Mouse (Mus musculus): ENCODE measurements around the gene Susd4. TPM values are rescaled to one million over a fixed set of nuclear protein-coding genes. Genes with fewer than 3 reads are reported as not detected.
A peak's percentile ranks its signal among the peaks of the same experiment; 100 is the strongest.

Susd4 gene
- polyA plus RNA-seq, 1 experiment from 2014 or later = 19.3 TPM

DNA sequence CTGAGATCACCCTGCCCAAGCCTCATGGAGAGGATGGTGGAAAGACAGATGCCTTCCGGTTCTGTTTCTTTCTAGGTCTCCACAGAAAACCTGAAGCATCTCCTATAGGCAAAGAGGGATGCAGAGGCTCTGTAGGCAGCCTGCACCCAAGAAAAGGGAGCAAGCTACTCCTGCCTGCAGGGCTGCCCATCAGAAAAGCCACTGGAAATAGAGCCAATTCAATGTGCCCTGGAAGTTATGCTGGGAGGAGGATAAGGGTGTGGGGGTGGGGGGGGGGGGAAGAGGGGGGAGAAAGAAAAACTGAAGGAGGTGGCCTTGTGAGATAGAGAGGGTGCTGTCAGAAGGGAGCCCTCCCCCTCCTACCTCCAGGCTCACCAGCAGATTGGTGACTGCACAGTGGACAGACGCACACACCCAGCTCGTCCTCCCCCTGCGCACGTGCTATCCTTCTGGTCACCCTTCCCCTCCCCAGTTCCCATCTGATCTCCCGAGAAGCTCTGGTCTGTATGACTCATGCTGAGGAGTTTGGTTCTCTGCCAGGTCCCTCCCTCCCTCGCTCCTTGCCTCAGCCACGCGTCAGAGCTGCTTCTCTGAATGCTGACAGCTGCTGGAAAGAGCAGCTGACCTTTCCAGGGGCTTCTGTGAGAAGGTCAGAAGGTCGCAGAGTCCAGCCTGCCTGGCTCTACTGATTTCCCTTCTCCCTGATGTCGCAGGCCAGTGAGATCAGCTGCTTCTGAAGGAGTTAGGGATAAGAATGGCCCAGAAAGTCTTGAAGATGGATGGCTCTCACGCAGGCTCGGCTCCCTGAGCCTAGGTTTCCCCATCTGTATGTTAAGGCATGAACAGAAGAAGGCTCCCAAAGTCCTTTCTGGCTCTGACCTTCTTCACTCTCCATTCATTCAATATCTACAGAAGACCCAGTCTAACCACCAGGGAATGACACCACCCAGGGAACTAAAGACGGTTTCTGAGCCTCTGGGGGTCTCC is 144.7 kb downstream of the Susd4 start:
- no peaks in the 10 kb centered on the region; the same call in 1 of the 2 replicates for H3K27me3 ChIP-seq
- no peak overlapping the region for H3K4me3 ChIP-seq (replicated peaks)
- peaks cover 16% of the 10 kb centered on the region for H3K4me1 ChIP-seq
- no peaks in the 10 kb centered on the region for H3K9me3 ChIP-seq
- H3K27ac ChIP-seq = 0 out of 2 replicates have a peak overlapping the region, but pooled peaks have one; percentile 42
- WGBS = 21% methylated on average over 14 of the region's 14 CpGs
- 0 out of 2 replicates have a peak overlapping the region, but pooled peaks have one; percentile 6 for H3K4me2 ChIP-seq
- no peak overlapping the region for H3K9ac ChIP-seq
- no peaks in the 10 kb centered on the region for H3K36me3 ChIP-seq (replicated peaks)
- ATAC-seq (ENCODE audit: low FRiP score) = peak; percentile 86

DNA sequence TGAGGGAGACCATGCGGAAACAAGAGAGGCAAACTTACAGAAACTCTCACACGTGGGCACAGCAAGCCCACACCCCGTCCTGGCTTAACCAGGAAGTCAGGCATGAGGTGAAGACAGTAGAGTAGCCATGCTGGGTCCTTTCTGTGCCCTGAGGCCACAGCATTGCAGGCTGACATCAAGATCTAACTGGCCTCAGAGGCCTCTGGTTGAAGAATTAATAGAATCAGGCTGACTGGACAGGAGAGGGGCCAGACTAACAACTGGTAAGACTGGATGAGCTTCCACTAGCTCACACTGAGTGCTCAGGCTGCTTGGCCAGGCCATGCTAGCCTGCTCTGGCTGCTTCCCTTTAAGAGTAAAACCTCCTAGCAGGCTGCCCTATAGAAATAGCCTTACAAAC is 145.4 kb downstream of the Susd4 start:
- ATAC-seq (ENCODE audit: low FRiP score) = no peak
- 45% methylated on average over 3 of the region's 3 CpGs for WGBS
- Histone ChIP-seq H3K4me1 (peaks cover 16% of the 10 kb centered on the region), H3K9ac (no peak overlapping the region), H3K27me3 (no peaks in the 10 kb centered on the region; the same call in 1 of the 2 replicates), H3K27ac (0 out of 2 replicates have a peak overlapping the region, but pooled peaks have one; percentile 42), H3K9me3 (no peaks in the 10 kb centered on the region), H3K36me3 (replicated peaks) (no peaks in the 10 kb centered on the region), H3K4me3 (replicated peaks) (no peak overlapping the region), H3K4me2 (no peak overlapping the region)

DNA sequence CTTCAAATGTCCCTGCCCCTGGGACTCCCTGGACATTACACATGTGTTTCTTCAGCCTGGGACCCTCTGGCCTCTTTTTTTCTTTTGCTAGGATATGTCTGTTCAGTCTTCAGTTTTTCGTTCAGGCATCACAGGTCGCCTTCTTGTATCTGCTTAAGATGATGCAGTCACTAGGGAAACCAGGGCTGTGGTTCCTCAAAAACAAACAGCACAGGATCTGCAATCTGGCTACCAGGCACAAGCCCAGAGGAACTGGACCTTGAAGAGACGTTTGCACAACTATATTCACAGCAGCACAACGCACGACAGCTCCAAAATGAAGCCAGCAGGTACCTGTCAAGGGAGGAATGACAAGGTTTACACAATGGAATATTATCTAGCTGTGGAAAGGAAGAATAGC is 145.9 kb downstream of the Susd4 start:
- H3K4me1 ChIP-seq = peaks cover 16% of the 10 kb centered on the region
- no peaks in the 10 kb centered on the region; the same call in 1 of the 2 replicates for H3K27me3 ChIP-seq
- no peaks in the 10 kb centered on the region for H3K36me3 ChIP-seq (replicated peaks)
- H3K9me3 ChIP-seq = no peaks in the 10 kb centered on the region
- 88% methylated on average over 5 of the region's 5 CpGs for whole genome bisulfite sequencing
- no peak overlapping the region for H3K4me2 ChIP-seq
- H3K4me3 ChIP-seq (replicated peaks) = no peak overlapping the region
- no peak overlapping the region for H3K27ac ChIP-seq
- no peak overlapping the region for H3K9ac ChIP-seq
- ATAC-seq (ENCODE audit: low FRiP score) = no peak

DNA sequence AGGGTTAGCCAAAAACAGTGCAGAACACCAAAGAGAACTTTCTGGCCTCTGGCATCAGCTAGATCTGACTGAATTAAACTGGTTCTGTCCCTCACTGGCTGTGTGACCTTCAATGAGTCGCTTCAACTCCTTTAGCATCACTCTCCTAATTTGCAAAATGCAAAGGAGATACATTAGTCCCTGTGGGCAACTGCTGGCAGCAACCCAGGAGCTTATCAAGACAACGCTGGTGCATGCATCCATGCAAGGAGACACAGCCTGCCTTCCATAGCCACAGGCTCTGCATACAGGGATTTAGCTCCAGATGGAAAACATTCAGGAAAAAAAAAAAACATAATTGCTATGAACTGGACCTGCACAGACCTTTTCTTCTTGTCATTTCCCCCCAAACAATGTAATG is 148.9 kb downstream of the Susd4 start:
- no peak for ATAC-seq (ENCODE audit: low FRiP score)
- Histone ChIP-seq H3K4me2 (no peak overlapping the region), H3K4me1 (peaks cover 16% of the 10 kb centered on the region), H3K36me3 (replicated peaks) (no peaks in the 10 kb centered on the region), H3K4me3 (replicated peaks) (no peak overlapping the region), H3K9me3 (no peaks in the 10 kb centered on the region), H3K27me3 (no peaks in the 10 kb centered on the region; the same call in 1 of the 2 replicates), H3K9ac (no peak overlapping the region), H3K27ac (no peak overlapping the region)
- 74% methylated on average over 2 of the region's 2 CpGs for WGBS

DNA sequence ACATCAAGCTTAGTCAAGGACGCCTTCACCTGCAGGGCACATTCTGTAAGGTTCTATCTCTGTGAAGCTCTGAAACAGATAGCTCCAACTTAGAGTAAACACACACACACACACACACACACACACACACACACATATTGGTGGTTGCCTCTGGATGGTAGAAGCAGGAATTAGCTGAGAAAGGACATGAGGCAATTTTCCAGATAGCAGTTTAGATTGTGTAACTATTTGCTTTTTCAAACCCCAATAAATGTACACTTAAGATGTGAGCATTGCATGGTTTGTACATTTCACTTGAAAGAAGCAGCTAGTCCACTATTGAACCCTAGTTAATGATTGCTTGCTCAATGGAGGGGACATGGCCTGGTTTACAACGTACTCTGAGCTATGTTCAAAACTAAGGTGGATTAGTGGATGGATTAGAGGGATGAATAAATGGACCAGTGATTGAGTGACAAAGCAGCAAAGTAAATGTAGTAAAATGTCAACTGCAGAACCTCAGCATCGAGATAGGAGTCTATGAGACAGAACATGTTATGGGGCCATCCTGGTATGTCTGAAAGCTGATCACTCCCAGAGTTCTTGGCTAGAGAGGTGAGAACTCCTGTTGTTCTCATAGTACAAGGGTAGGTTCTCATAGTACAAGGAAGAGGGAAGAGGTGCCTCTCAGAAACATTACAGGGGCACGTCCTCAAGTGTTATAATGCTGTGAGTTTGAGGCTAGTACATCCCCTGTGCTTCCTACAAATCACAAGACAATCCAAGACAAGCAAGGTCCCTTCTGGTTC is 150.7 kb downstream of the Susd4 start:
- no peak overlapping the region for H3K4me2 ChIP-seq
- H3K9ac ChIP-seq = no peak overlapping the region
- no peaks in the 10 kb centered on the region for H3K36me3 ChIP-seq (replicated peaks)
- no peaks in the 10 kb centered on the region; the same call in 1 of the 2 replicates for H3K27me3 ChIP-seq
- WGBS = 86% methylated on average over 4 of the region's 4 CpGs
- H3K27ac ChIP-seq = no peak overlapping the region
- no peak for ATAC-seq (ENCODE audit: low FRiP score)
- peaks cover 11% of the 10 kb centered on the region for H3K4me1 ChIP-seq
- no peaks in the 10 kb centered on the region for H3K9me3 ChIP-seq
- H3K4me3 ChIP-seq (replicated peaks) = no peak overlapping the region

DNA sequence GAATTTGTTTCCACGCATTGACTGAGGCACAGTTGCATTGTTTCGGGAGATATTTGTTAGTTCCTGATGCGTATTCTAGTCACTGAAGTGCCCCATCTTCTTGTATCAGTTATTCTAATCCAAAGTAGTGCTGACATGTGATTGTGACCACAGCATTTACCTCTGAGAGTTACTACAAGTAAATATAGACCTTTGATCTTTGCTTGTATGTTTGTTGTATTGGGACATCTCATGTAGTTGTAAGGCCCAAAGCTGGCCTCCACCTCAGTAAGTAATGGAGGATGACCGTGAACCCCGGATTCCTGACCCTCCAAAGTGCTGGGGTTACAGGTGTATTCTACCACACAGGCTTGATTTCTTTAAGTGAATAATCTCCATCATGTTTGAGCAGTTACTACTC is 152.5 kb downstream of the Susd4 start:
- 96% methylated on average over 5 of the region's 5 CpGs for WGBS
- no peaks in the 10 kb centered on the region for H3K9me3 ChIP-seq
- H3K27ac ChIP-seq = no peak overlapping the region
- H3K36me3 ChIP-seq (replicated peaks) = no peaks in the 10 kb centered on the region
- ATAC-seq (ENCODE audit: low FRiP score) = no peak
- peaks cover 16% of the 10 kb centered on the region for H3K4me1 ChIP-seq
- no peak overlapping the region for H3K9ac ChIP-seq
- no peak overlapping the region for H3K4me2 ChIP-seq
- no peaks in the 10 kb centered on the region for H3K27me3 ChIP-seq
- H3K4me3 ChIP-seq (replicated peaks) = no peak overlapping the region

DNA sequence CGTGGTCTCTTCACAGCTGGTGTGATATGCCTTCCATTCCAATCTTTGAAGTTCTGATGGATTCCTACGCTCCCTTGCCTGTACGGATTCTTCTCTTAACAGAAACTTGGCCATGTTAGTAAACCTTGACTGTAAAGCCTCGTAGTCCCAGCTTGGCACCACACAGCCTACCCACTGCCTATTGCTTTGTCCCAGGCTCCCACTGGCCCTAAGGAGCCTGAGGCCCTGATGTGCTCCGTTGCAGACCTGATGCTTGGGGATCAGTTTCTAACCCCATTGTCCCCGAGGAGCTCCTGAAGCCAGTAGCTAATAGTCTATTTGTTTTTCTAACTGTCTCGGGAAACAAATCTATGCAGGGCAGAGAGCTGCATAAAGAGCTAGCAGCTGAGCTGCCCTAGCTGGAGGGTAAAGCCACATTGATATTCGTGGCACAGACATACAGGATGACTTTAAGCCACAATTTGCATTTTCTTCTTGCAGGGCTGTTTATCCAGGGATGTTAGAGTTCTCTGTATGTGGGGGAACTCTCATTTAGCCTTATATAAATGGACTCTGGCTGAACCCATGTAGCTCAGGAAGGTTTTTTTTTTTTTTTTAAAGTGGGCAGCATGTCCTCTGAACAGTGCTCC is 155.2 kb downstream of the Susd4 start:
- no peaks in the 10 kb centered on the region for H3K36me3 ChIP-seq (replicated peaks)
- H3K9me3 ChIP-seq = no peaks in the 10 kb centered on the region
- H3K4me2 ChIP-seq = no peak overlapping the region
- H3K4me3 ChIP-seq (replicated peaks) = no peak overlapping the region
- H3K27me3 ChIP-seq = no peaks in the 10 kb centered on the region
- peak overlapping the region; percentile 57 for H3K27ac ChIP-seq
- H3K4me1 ChIP-seq = peaks cover 25% of the 10 kb centered on the region
- ATAC-seq (ENCODE audit: low FRiP score) = 0 out of 2 replicates have a peak, but pooled peaks have one; percentile 27
- H3K9ac ChIP-seq = no peak overlapping the region
- WGBS = 33% methylated on average over 8 of the region's 8 CpGs

DNA sequence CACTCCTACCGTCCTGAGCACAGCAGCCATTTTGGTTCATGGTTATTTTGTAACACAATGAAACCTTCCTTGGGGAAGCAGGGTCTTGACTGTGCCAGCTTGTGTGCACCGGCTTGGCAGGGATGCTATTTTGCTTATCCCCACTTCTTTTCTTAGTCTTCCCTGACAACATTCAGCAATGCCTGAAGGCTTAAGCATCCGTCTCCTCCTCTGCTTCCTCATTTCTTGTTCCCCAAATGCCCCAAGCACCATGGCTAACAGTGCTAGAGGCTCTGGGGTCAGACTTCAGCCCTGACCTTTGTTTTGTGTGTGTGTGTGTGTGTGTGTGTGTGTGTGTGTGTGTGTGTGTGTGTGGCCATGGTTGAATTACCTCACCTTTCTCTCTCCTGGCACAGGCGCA is 159.2 kb downstream of the Susd4 start:
- Histone ChIP-seq H3K4me3 (replicated peaks) (no peak overlapping the region), H3K36me3 (replicated peaks) (no peaks in the 10 kb centered on the region), H3K27me3 (no peaks in the 10 kb centered on the region), H3K27ac (no peak overlapping the region), H3K9me3 (no peaks in the 10 kb centered on the region), H3K4me2 (no peak overlapping the region), H3K9ac (no peak overlapping the region), H3K4me1 (peaks cover 25% of the 10 kb centered on the region)
- WGBS = 64% methylated on average over 4 of the region's 4 CpGs
- no peak for ATAC-seq (ENCODE audit: low FRiP score)

DNA sequence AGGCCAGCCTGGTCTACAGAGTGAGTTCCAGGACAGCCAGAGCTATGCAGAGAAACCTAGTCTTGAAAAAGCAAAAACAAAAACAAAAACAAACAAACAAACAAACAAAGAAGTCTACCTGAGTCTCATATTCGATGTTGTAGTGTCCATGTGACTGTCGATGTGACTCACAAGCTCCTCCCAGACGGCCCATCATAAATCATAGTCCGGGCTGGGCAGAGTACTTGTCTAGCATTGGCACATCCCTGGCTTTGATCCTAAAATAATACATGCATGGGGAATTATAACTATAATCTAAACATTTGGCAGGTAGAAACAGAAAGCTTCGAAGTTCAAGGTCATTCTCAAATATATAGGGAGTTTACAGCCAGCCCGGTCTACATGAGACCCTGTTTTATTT is 162.8 kb downstream of the Susd4 start:
- 90% methylated on average over 6 of the region's 6 CpGs for WGBS
- ATAC-seq (ENCODE audit: low FRiP score) = no peak
- Histone ChIP-seq H3K27me3 (no peaks in the 10 kb centered on the region), H3K9ac (no peak overlapping the region), H3K4me3 (replicated peaks) (no peak overlapping the region), H3K27ac (no peak overlapping the region), H3K4me1 (peaks cover 8% of the 10 kb centered on the region; the same call in 1 of the 2 replicates), H3K36me3 (replicated peaks) (no peaks in the 10 kb centered on the region), H3K9me3 (no peaks in the 10 kb centered on the region), H3K4me2 (no peak overlapping the region)

DNA sequence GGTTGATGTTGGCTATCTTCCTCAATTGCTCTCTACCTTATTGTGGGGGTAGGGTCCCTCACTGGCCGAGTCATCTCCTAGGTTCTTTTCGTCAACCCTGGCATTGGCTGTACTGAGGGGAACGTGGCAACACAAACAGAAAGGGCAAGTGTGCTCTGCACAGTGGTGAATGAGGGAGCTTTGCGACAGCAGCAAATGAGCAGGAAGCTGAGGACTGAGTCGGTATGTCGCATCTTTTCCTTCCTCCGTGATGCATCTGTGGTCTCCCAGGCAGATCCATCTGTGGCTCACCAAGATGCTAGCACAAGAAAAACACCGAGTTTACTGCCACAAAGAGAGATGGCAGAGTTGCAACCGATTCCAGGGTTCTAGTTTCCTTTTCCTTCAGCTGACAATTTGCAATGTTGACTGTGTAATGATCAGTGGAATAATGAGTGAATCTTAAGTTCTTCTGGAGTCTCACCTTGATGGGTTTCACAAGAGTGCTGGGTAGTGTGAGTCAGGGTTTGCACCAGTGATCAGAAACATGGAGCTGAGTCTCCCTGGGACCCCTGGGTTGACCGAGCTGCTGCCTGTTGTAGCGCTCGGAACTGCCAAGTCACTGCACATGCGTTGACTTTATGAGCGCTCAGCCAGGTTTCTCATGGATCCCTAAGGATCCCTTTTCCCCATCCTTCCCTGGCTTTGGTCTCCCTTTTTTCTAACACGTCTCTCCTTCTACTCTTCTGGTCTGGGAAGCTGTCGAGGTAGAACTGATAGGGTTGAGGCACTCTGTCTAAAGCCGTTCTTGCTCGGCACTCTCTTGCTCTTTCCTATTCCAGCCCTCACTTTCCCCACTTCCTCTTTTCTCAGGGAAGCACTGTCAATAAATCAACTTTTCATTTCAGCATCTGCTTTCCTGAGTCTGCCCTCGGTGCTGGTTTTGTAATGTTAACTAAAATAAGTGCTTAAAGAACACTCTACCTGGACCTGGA is 164.5 kb downstream of the Susd4 start:
- Histone ChIP-seq H3K27me3 (no peaks in the 10 kb centered on the region), H3K9me3 (no peaks in the 10 kb centered on the region)
- WGBS = 87% methylated on average over 19 of the region's 19 CpGs

DNA sequence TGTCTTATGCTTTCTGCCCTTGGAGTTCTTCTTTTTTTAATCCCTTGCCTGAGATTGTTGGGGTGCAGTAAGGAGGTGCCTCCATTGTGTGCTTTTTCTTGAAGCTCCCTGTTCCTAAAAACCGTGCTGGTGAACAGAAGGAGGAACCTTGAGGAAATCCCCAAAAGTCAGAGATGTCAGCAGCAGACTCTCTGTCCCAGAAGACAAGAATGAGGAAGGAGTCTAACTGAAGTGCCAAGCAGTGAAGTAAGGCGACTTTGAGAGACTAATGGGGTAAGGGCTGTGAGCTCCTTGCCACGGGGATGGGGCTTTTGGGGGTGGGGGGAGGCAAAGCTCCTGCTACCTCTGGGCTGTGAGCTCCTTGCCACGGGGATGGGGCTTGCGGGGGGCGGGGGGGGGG is 171.8 kb downstream of the Susd4 start:
- no peak for ATAC-seq (ENCODE audit: low FRiP score)
- Histone ChIP-seq H3K9ac (no peak overlapping the region), H3K4me1 (no peaks in the 10 kb centered on the region; the same call in 1 of the 2 replicates), H3K36me3 (replicated peaks) (no peaks in the 10 kb centered on the region), H3K27ac (no peak overlapping the region), H3K4me2 (no peak overlapping the region), H3K4me3 (replicated peaks) (no peak overlapping the region), H3K9me3 (no peaks in the 10 kb centered on the region), H3K27me3 (no peaks in the 10 kb centered on the region)
- 38% methylated on average over 5 of the region's 6 CpGs for WGBS

More for the DNA sequence above, 164.5 kb downstream of the Susd4 start:
- Histone ChIP-seq H3K9ac (no peak overlapping the region), H3K27ac (no peak overlapping the region), H3K4me2 (no peak overlapping the region), H3K4me3 (replicated peaks) (no peak overlapping the region), H3K4me1 (no peaks in the 10 kb centered on the region), H3K36me3 (replicated peaks) (no peaks in the 10 kb centered on the region)
- no peak for ATAC-seq (ENCODE audit: low FRiP score)

Measured in forebrain, embryonic 12.5 days (tissue).